Mouse (Mus musculus): ENCODE data around the gene Dapk3.

Gene Dapk3

GRCm38 (mm10) chr10:81236471-81237268 lies 53.9 kb downstream of the Dapk3 start:
- DNase-seq (ENCODE audit: low spot score in 2 of 2): no peak

- DNase-seq (ENCODE audit: low spot score in 2 of 2): no peak
These were observed 55.8 kb downstream of the Dapk3 start for GRCm38 (mm10) chr10:81238618-81239017.

DNA sequence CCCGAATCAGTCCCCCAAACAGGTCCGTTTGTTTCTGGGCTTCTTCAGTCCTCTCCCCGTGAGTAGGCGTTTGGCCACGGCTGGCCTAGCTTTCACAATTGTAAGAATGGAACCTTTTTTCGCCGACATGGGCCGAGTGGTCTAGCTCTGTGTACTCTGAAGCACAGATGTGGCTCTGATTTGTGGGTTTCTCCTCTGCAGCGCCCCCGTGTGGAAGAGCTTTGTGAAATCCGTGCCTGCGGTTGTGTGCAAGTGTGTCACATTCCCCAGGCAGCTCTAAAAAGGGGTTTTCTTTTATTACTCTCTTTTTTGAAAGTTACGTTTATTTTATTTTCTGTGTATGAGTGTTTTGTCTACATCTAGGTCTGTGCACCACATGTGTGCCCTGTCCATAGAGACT lies 58.1 kb downstream of the Dapk3 start:
- peak; percentile 60 to 79 for DNase-seq (ENCODE audit: low spot score in 2 of 2)

DNA sequence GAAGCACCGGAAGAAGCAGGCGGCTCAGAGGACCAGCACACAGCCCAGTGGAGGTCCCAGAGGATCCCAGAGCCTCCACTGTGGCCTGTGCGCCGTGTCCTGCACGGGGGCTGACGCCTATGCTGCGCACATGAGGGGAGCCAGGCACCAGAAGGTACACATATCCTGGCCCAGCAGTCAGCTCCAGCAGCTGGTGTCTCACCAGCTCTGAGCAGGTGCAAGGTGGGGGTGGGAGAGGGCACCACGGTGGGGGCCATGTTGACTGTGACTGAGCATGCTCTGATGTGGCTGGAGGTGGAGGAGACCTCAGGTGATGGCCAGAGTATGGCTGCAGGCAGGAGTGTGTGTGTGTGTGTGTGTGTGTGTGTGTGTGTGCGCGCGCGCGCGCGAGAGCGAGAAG lies 59.2 kb downstream of the Dapk3 start:
- DNase-seq (ENCODE audit: low spot score in 2 of 2): no peak

Measured in frontal cortex, postnatal 36 days (tissue).